Mouse (Mus musculus) ovary, postnatal 10 days (tissue): Measurements from ENCODE around the gene Gdf1.
A peak's percentile ranks its signal among the peaks of the same experiment; 100 is the strongest.

ENCODE experiments used
- DNase-seq: peaks from one replicate; pipeline ENCODE4 v3.0.0; 2022; ENCODE audit warnings: low spot score

Gene Gdf1

DNA sequence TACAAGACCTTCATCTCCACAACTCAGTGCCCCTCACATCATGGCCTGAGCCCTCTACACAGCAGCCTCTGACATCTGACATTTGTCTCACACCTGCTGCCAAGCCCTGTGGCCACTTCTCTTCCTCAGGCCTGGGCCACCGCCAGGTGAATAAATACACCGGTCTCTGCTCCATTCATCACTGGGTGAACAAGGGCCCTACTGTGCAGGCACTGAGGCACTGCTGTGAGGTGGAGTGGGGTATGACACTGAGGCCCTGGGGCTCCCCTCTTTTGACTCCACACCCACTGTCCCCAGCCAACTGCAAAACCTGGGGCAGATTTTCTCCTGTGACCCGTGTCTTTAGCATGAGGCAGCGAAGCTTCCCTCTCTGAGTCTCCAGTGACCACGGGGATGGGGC lies 37.0 kb downstream of the Gdf1 start:
- DNase-seq: no peak

DNA sequence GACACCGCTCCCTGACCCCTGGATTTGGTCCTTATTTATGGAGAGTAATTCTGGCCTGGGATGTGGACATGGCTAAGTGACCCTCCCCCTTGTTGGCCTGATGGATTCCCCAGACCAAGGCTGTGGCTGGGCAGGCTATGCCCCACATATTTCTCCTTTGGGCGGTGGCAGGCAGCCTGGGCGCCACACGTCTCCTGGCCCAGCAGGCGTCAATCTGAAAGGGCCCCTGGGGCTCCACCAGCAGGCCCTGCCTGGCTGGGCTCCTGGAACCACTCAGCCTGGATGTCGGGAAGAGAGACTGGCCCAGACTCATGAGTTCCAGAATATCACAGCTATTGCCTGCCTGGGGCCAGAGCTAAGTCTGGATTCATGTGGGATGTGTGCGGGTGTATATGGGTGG lies 40.9 kb downstream of the Gdf1 start:
- no peak for DNase-seq

- no peak for DNase-seq
These were observed 42.3 kb downstream of the Gdf1 start for GRCm38 (mm10) chr8:70371951-70372350.

DNA sequence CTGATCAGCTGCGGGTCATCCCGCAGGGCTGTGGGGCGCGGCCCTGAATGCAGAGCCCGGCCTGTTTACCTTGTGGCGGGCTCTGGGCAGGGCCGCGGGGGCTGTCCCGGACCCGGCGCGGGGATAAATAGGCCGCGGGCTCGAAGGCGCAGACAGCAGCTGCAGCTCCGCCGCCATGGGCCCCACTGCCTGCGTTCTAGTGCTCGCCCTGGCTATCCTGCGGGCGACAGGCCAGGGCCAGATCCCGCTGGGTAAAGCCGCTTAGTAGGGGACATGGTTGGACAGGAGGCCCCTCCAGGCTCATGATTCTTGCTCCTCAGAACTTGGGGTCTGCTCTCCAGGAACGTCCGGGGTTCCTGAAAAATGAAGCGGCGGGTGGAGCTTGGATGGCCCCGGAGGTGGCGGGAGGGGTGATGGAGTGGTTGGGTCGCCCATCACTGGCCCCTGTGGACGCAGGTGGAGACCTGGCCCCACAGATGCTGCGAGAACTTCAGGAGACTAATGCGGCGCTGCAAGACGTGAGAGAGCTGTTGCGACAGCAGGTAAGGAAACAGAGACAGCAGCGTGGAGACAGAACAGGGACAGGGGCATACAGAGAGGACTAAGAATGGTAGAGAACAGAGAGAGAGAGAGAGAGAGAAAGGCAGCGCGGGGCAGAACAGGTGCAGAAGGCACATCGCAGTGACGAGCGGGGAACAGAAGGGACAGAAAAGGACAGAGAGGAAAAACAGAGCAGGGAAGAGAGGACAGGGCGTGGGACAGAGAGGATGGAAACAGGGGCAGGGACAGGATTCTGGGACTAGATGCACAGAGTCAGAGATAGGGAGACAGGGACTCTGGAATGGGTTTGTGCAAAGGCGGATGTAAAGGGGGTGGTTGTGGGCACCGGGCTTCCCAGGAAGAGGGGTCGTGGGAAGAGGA lies 44.0 kb downstream of the Gdf1 start, which contains the start of gene Comp:
Gene Comp, plus strand, starts transcription at position 162 of the 921 bp plus-strand sequence.
- no peak for DNase-seq

GRCm38 (mm10) chr8:70374318-70374927 lies 44.8 kb downstream of the Gdf1 start:
- DNase-seq: peak; percentile 44

GRCm38 (mm10) chr8:70375212-70375859 lies 45.7 kb downstream of the Gdf1 start:
- no peak for DNase-seq

GRCm38 (mm10) chr8:70376275-70376741 lies 46.7 kb downstream of the Gdf1 start:
- no peak for DNase-seq

- DNase-seq: no peak
These were observed 47.4 kb downstream of the Gdf1 start for GRCm38 (mm10) chr8:70377049-70377448.

DNA sequence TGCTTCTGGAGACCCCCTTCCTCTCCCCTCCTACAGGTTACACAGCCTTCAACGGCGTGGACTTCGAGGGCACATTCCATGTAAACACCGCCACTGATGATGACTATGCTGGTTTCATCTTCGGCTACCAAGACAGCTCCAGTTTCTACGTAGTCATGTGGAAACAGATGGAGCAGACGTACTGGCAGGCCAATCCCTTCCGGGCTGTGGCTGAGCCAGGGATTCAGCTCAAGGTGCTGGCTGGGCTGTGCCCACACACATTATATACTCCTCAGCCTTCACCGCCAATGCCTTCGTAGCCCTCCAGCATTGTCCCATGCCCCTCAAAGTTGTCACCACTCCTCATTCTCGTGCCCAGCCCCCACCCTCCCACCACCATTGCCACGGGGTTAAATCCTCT lies 50.5 kb downstream of the Gdf1 start:
- no peak for DNase-seq
